Mouse (Mus musculus): Measurements from ENCODE around the gene Ankrd39. TPM values are rescaled to one million over a fixed set of nuclear protein-coding genes. Genes with fewer than 3 reads are reported as not detected.
"Not testable (repeated sequence)": the region's sequence is repeated elsewhere in the genome, so short reads cannot be mapped to it uniquely, and the experiment has no call there.

Ankrd39 gene
- polyA plus RNA-seq, 1 experiment from 2014 or later = 23.1 TPM

- no peak overlapping the region for H3K9ac ChIP-seq (replicated peaks; ENCODE audit: low read depth)
- ATAC-seq (no peak), DNase-seq (ENCODE audit: low spot score) (no peak)
- H3K4me2 ChIP-seq (replicated peaks; ENCODE audit: low read depth, low read length) = no peak overlapping the region
- no peaks in the 10 kb centered on the region for H3K27me3 ChIP-seq (replicated peaks; ENCODE audit: insufficient read depth, low read length)
- no peak overlapping the region for H3K27ac ChIP-seq (ENCODE audit: low read length)
- H3K9me3 ChIP-seq (ENCODE audit: low read length) = no peaks in the 10 kb centered on the region
- H3K36me3 ChIP-seq (ENCODE audit: insufficient read depth, low read length) = peaks cover 11% of the 10 kb centered on the region; the same call in 1 of the 2 replicates
- WGBS = 88% methylated on average over 9 of the region's 9 CpGs
- TF ChIP-seq CTCF (IDR thresholded peaks at IDR 0.05) (no peak), EP300 (IDR thresholded peaks at IDR 0.05) (no peak)
- no peak overlapping the region for H3K4me3 ChIP-seq (ENCODE audit: low read depth, low read length)
- no peaks in the 10 kb centered on the region for H3K4me1 ChIP-seq (ENCODE audit: insufficient read depth, low read depth, low read length)
Observed at GRCm38 (mm10) chr1:36542925-36543324, 4.3 kb downstream of the Ankrd39 start.

GRCm38 (mm10) chr1:36541844-36542243 lies 5.4 kb downstream of the Ankrd39 start:
- Histone ChIP-seq H3K27ac (ENCODE audit: low read length) (no peak overlapping the region), H3K9me3 (ENCODE audit: low read length) (no peaks in the 10 kb centered on the region), H3K4me2 (replicated peaks; ENCODE audit: low read depth, low read length) (no peak overlapping the region), H3K27me3 (replicated peaks; ENCODE audit: insufficient read depth, low read length) (no peaks in the 10 kb centered on the region), H3K4me1 (ENCODE audit: insufficient read depth, low read depth, low read length) (no peaks in the 10 kb centered on the region), H3K4me3 (ENCODE audit: low read depth, low read length) (no peak overlapping the region), H3K9ac (replicated peaks; ENCODE audit: low read depth) (no peak overlapping the region), H3K36me3 (ENCODE audit: insufficient read depth, low read length) (peaks cover 11% of the 10 kb centered on the region; the same call in 1 of the 2 replicates)
- 96% methylated on average over 16 of the region's 16 CpGs for WGBS
- DNase-seq (ENCODE audit: low spot score) (no peak), ATAC-seq (no peak)
- TF ChIP-seq EP300 (IDR thresholded peaks at IDR 0.05) (no peak), CTCF (IDR thresholded peaks at IDR 0.05) (no peak)

DNA sequence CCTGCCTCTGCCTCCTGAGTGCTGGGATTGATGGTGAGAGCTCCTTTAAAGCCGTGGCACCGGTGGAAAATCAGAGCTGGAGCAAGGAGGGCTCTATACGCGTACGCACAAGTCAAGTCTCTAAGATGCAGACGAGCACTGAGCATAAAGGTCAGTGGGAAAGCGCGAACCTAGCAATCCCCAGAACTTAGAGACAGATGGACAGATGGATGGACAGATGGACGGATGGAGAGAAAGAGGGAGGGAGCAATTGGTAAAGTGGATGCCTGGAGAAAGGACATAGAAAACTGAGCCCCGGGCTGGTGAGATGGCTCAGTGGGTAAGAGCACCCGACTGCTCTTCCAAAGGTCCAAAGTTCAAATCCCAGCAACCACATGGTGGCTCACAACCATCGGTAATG lies 6.4 kb downstream of the Ankrd39 start:
- Histone ChIP-seq H3K27me3 (replicated peaks; ENCODE audit: insufficient read depth, low read length) (no peaks in the 10 kb centered on the region), H3K4me2 (replicated peaks; ENCODE audit: low read depth, low read length) (no peak overlapping the region), H3K4me3 (ENCODE audit: low read depth, low read length) (no peak overlapping the region), H3K9ac (replicated peaks; ENCODE audit: low read depth) (no peak overlapping the region), H3K4me1 (ENCODE audit: insufficient read depth, low read depth, low read length) (no peaks in the 10 kb centered on the region; the same call in 1 of the 2 replicates), H3K36me3 (ENCODE audit: insufficient read depth, low read length) (peaks cover 11% of the 10 kb centered on the region; the same call in 1 of the 2 replicates), H3K27ac (ENCODE audit: low read length) (no peak overlapping the region), H3K9me3 (ENCODE audit: low read length) (no peaks in the 10 kb centered on the region)
- DNase-seq (ENCODE audit: low spot score) (no peak), ATAC-seq (no peak)
- no peak for TF ChIP-seq EP300 (IDR thresholded peaks at IDR 0.05)
- TF ChIP-seq CTCF (IDR thresholded peaks at IDR 0.05) = no peak
- 90% methylated on average over 12 of the region's 12 CpGs for WGBS

DNA sequence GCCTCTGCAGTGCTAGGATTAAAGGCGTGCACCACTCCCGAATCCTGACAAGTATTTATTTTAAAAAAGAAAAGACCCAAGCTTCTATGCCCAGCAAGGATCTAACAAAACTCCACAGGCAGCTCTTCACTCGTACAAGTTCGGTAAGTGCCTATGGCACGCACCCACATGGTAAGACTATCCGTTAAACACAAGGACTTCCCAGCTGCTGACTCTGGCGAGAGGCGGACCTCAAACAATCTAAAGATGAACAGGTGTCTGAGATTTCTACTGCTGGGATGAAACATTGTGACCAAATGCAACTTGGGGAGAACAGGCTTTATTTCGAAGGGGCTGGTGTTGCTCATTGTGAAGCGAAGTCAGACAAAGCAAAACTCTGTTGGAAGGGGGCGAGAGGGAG lies 7.1 kb downstream of the Ankrd39 start:
- no peak overlapping the region for H3K4me3 ChIP-seq (ENCODE audit: low read depth, low read length)
- DNase-seq (ENCODE audit: low spot score) (no peak), ATAC-seq (no peak)
- H3K4me1 ChIP-seq (ENCODE audit: insufficient read depth, low read depth, low read length) = peaks cover 3% of the 10 kb centered on the region; the same call in 1 of the 2 replicates
- WGBS = 82% methylated on average over 11 of the region's 11 CpGs
- no peaks in the 10 kb centered on the region for H3K9me3 ChIP-seq (ENCODE audit: low read length)
- peaks cover 11% of the 10 kb centered on the region; the same call in 1 of the 2 replicates for H3K36me3 ChIP-seq (ENCODE audit: insufficient read depth, low read length)
- H3K27ac ChIP-seq (ENCODE audit: low read length) = no peak overlapping the region
- no peaks in the 10 kb centered on the region for H3K27me3 ChIP-seq (replicated peaks; ENCODE audit: insufficient read depth, low read length)
- no peak overlapping the region for H3K4me2 ChIP-seq (replicated peaks; ENCODE audit: low read depth, low read length)
- H3K9ac ChIP-seq (replicated peaks; ENCODE audit: low read depth) = no peak overlapping the region
- TF ChIP-seq EP300 (IDR thresholded peaks at IDR 0.05) (no peak), CTCF (IDR thresholded peaks at IDR 0.05) (no peak)

DNA sequence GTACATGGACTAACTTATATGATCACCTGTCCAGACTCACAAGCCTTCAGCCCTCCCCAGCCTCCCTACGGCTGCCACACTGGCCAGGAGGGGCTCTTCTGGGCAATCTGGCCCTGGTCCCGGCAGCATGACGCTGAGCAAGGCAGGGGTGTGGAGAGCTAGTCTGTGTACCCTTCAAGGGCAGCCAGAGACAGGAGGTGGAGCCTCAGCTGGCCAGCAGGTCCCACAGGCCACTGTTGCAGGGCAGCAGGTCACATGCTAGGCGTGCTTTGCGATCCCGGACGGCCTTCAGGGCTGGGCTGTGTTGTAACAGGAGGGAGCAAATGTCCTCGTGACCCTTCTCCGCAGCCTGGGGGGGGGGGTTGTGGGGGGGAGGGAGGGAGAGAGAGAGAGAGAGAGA lies 8.1 kb downstream of the Ankrd39 start, which contains the start of gene Gm42417:
Gene Gm42417 (minus strand): TSS at position 244 of the 400 bp plus-strand sequence.
- H3K27ac ChIP-seq (ENCODE audit: low read length) = peak within 1 kb of the TSS; percentile 80
- peak; percentile 93 for ATAC-seq

GRCm38 (mm10) chr1:36538727-36539126 lies 8.5 kb downstream of the Ankrd39 start:
- Histone ChIP-seq H3K9me3 (ENCODE audit: low read length) (no peaks in the 10 kb centered on the region), H3K27me3 (replicated peaks; ENCODE audit: insufficient read depth, low read length) (no peaks in the 10 kb centered on the region), H3K4me2 (replicated peaks; ENCODE audit: low read depth, low read length) (no peak overlapping the region), H3K9ac (replicated peaks; ENCODE audit: low read depth) (no peak overlapping the region), H3K27ac (ENCODE audit: low read length) (peak overlapping the region; percentile 80), H3K36me3 (ENCODE audit: insufficient read depth, low read length) (peaks cover 11% of the 10 kb centered on the region; the same call in 1 of the 2 replicates), H3K4me3 (ENCODE audit: low read depth, low read length) (no peak overlapping the region), H3K4me1 (ENCODE audit: insufficient read depth, low read depth, low read length) (peaks cover 11% of the 10 kb centered on the region; the same call in 1 of the 2 replicates)
- TF ChIP-seq EP300 (IDR thresholded peaks at IDR 0.05) = no peak
- no peak for TF ChIP-seq CTCF (IDR thresholded peaks at IDR 0.05)
- 70% methylated on average over 4 of the region's 4 CpGs for WGBS
- ATAC-seq = peak; percentile 51
- DNase-seq (ENCODE audit: low spot score) = peak; percentile 49

More for the DNA sequence above, 8.1 kb downstream of the Ankrd39 start, which contains the start of gene Gm42417:
- H3K4me1 ChIP-seq (ENCODE audit: insufficient read depth, low read depth, low read length) = peaks cover 7% of the 10 kb centered on the region; the same call in 1 of the 2 replicates
- H3K9me3 ChIP-seq (ENCODE audit: low read length) = no peaks in the 10 kb centered on the region
- peak; percentile 92 for DNase-seq (ENCODE audit: low spot score)
- TF ChIP-seq EP300 (IDR thresholded peaks at IDR 0.05) (no peak), CTCF (IDR thresholded peaks at IDR 0.05) (no peak)
- no peak within 1 kb of the TSS for H3K9ac ChIP-seq (replicated peaks; ENCODE audit: low read depth)
- no peak within 1 kb of the TSS for H3K4me2 ChIP-seq (replicated peaks; ENCODE audit: low read depth, low read length)
- no peaks in the 10 kb centered on the region for H3K27me3 ChIP-seq (replicated peaks; ENCODE audit: insufficient read depth, low read length)
- 26% methylated on average over 8 of the region's 9 CpGs for WGBS
- no peak within 1 kb of the TSS for H3K4me3 ChIP-seq (ENCODE audit: low read depth, low read length)
- H3K36me3 ChIP-seq (ENCODE audit: insufficient read depth, low read length) = peaks cover 11% of the 10 kb centered on the region; the same call in 1 of the 2 replicates

- ATAC-seq; H3K9me3 ChIP-seq (ENCODE audit: low read length); DNase-seq (ENCODE audit: low spot score); H3K9ac ChIP-seq (replicated peaks; ENCODE audit: low read depth); H3K4me2 ChIP-seq (replicated peaks; ENCODE audit: low read depth, low read length); H3K4me3 ChIP-seq (ENCODE audit: low read depth, low read length); H3K27me3 ChIP-seq (replicated peaks; ENCODE audit: insufficient read depth, low read length): not testable (repeated sequence)
- Histone ChIP-seq H3K36me3 (ENCODE audit: insufficient read depth, low read length) (peaks cover 11% of the 10 kb centered on the region; the same call in 1 of the 2 replicates), H3K4me1 (ENCODE audit: insufficient read depth, low read depth, low read length) (peaks cover 11% of the 10 kb centered on the region; the same call in 1 of the 2 replicates), H3K27ac (ENCODE audit: low read length) (peak within 1 kb of the TSS; percentile 52)
- WGBS = 87% methylated on average over 9 of the region's 9 CpGs
Observed at GRCm38 (mm10) chr1:36536783-36537182, 10.5 kb downstream of the Ankrd39 start, which contains the start of gene Ankrd23. Gene Ankrd23 (minus strand): TSS chr1:36536883.
